Mouse (Mus musculus) spleen, postnatal 10 days (tissue): ENCODE data around the gene Rbm48.
A peak's percentile ranks its signal among the peaks of the same experiment; 100 is the strongest.
"Not testable (repeated sequence)": the region's sequence is repeated elsewhere in the genome, so short reads cannot be mapped to it uniquely, and the experiment has no call there.

Experiments used
- DNase-seq, 2 experiments: peaks; one replicate each; pipeline ENCODE4 v3.0.0; 2021 to 2022; ENCODE audit warnings: low spot score in 2 of 2

Rbm48 gene

DNA sequence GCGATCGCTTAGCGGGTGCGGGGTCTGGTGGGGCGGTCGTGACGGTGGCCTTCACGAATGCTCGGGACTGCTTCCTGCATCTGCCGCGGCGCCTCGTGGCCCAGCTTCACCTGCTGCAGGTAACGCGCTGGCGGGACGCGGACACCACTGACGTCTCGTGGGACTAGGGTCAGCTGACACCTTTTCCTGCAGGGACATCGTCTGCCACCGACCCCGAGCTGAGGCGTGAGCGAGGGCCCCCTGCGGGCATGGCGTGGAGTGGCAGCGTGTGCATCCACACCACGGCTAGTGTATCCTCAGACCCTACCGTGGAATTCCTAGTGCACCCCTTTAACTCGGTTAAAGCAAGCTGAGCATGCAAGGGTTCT lies at the start of gene Rbm48:
Gene Rbm48 (minus strand): TSS at position 187 of the 368 bp plus-strand sequence.
- DNase-seq: peak; percentile 77 to 84

DNA sequence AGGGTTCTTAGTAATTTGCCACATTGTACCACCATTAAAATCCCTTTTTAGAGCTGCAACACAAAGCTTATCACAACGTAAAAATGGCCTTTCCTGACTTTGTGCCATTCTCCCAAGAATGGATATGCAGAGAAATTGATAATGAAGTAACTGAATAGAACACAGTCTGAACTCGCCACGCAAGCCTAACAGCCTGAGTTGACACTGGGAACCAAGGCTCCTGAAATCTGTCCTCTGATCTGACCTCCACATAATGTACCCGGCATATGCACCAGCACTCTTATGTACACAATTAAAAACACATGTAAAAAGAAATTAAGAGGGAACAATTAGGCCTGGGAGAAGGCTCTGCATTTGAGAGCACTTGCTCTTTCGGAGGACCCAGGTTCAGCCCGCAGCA lies 48.9 kb upstream of the Rbm48 start:
- no peak for DNase-seq

DNA sequence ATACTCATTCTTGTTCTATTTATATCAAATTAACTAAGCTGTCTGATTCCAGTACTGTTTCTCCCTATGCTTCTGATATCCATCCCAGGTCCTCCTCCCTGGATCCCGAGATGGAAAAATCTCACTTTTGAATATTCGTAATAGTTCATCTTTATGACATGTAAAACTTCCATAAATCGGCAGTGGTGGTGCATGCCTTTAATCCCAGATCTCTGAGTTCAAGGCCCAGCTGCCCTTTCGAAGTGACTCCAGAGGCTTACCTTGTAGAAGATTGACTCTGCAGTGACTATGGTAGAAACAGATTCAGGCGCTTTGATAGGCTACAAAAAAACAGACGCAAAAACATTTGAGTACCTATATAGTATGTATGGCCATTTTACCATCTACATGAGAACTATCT lies 48.2 kb upstream of the Rbm48 start:
- DNase-seq: no peak

DNA sequence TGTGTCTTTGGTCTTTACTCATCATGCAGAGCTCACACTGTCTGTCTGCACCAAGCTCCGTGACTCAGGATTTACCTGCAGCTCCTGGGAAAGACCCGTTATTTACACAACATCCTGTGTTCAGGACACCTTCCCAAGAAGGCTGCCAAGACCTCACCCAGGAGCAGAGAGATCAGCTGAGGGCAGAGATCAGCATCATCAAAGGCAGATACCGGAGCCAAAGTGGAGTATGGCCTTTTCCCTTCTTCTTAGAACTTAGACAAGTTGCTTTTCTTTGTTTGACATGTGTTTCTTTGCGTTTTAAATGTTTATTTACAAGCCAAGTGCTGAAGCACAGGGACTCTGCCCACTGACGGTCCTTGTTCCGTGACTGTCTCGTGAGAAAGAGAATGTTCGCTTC lies 38.9 kb upstream of the Rbm48 start:
- DNase-seq: no peak

DNA sequence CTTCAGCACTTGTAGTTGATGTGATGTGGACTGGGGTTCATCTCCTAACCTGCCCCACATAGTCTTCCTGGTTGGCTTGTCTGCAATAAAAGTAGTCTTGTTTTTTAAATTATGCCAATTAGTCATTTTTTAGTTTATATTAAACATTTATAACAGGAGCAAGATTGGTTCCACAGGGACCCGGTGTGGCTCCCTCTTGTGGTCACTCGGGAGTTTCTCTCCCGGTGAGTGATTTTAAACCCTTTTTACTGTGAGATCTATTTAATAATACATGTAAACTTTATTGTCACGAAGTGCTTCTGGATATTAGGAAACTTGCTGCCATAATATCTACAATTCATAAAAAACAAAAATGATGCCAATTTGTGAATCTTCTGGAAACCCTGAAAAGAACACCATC lies 37.6 kb upstream of the Rbm48 start:
- DNase-seq: peak in 1 of 2 experiments; percentile 49

DNA sequence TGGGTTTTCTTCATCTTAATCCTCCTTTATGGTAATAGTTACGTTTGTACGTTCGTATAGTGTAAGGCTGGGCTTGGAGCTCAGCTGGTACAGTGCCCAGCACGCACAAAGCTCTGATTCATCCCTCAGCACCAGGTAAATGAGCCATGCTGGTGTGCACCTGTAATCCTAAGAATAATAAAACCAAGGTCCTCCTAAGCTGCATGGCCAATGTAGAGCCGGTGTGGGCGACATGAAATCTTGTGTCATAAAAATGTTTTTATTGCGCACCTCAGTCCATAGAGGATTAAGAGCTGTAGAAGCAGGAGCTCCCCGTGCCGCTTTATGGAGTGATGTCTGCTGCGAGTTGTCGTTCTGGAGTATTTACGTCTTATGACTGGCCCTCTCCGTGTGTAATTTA lies 36.9 kb upstream of the Rbm48 start:
- no peak for DNase-seq

DNA sequence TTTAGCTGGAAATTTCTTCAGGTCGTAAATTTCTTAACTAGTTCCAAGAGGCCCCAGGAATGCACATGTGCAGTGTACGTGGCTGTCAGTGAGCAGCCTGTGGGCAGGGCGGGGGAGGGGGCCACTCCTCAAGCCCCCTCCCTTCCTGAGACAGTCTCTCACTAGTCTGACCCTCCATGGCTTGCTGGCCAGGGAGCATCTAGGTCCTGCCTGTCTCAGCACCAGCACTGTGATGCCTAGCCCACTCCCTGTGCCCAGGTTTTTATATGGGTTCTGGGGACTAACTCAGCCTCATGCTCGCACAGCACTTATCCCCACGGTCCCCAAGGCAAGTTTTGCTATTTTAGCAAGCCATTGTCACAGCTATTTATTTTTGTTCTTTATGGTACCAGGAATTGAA lies 35.9 kb upstream of the Rbm48 start:
- DNase-seq: no peak

DNA sequence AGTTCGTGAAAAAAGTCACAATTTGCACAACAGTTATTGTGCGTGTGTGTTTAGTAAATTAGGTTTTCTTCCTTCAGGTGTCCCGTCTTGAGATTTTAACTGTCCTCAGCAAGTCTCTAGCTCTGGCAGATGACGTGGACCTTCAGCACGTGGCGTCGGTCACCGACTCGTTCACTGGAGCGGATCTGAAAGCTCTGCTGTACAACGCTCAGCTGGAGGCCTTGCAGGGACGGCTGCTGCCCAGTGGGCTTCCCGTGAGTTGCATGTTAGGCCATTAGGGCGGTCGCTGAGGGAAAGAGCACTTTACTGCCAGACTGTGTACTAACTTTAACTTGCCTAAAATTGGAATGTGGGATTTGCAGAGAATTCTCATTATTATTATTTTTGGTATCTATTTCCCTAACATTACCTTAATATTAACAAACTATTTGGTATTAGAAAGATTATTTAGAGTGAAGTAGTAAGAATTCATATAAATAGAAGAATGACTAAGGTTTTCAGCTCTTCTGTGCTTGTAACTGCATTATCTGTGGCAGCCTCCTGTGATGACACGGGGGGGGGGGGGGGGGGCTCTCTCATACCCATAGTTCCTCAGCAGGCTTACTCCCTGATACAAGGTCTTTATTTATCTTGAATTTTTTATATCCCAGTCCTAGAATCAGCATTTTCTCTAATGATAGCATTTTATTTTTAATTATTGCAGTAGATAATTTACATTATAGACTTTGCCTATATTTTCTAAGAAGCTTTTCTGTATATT lies 35.3 kb upstream of the Rbm48 start:
- DNase-seq: no peak

DNA sequence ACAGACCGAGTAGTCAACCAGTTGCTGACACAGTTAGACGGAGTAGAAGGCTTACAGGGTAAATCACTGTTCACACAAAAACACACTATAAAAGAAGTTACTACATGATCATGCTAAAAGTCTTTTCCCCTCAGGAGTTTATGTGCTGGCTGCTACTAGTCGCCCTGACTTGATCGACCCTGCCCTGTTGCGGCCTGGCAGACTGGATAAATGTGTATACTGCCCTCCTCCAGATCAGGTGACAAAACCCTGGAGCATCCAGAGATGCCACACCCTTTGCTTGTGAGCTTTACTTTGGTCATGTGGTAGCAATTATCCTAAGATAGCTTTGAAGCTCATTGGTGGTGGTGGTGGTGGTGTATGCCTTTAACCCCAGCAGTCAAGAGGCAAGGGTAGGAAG lies 33.7 kb upstream of the Rbm48 start:
- no peak for DNase-seq

DNA sequence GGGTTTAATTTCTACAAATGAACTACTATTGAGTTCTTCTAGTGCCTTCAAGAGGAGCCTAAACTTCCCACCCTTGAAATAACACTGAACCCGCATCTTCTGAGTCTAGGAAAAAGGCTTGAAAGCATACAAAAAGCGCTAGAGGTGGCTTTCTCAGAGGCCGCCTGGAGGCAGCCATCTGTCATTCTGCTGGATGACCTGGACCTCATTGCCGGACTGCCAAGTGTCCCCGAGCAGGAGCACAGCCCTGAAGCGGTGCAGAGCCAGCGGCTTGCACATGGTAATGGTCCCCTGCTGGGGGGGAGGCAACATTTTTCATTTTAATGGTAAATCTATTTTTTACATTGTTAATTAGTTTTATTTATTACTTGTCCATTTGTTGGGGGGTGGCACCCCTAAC lies 24.1 kb upstream of the Rbm48 start:
- no peak for DNase-seq

DNA sequence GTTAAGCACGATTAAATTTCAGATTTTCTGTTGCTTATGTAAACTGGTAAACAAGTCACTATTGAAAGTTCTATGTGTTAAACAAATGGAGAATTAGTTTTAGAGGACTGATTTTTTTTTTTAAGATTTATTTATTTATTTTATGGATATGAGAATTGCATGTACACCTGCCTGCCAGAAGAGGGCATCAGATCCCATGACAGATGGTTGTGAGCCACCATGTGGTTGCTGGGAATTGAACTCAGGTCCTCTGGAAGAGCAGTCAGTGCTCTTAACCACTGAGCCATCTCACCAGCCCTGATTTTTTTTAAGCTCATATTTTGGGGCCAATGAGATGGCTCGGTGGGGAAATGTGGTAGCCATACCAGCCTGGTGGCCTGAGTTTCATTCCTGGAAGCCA lies 15.4 kb upstream of the Rbm48 start:
- DNase-seq: not testable (repeated sequence)

DNA sequence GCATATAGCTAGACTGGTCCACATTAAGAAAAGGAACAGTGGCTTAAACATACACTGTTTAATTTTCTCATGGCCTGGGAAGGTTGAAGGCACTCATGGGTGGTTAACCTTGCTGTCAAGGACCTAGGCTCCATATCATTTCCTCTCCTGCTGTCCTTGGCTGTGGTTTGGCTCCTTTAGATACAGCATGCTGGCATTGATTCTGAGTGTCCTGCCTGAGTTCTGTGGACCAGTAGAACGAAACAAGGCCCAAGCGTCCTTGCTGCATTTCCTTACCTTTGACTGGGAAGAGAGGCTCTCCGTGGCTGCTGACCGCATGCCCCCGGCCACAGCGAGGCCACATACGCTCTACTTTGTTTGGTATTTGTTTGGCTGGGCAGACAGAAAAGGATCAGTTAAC lies 12.9 kb upstream of the Rbm48 start:
- DNase-seq: no peak

DNA sequence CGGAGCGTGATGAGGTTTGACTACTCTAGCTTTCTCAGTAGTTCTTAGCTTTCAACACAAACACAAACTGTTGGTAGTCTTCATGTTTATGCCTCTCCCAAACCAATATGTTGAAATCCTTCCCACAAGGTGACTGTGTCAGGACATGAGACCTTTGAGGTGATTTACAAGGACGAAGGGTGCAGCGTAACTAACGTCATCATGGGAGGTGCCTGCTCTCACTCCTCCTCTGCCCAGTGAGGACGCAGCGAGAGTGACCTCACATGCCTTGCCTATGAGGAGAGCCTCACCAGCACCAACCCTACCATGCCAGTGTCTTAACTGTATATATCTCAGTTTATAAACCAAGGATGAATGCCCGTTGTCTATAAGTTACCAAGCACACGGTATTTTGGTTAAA lies 10.7 kb upstream of the Rbm48 start:
- DNase-seq: no peak

DNA sequence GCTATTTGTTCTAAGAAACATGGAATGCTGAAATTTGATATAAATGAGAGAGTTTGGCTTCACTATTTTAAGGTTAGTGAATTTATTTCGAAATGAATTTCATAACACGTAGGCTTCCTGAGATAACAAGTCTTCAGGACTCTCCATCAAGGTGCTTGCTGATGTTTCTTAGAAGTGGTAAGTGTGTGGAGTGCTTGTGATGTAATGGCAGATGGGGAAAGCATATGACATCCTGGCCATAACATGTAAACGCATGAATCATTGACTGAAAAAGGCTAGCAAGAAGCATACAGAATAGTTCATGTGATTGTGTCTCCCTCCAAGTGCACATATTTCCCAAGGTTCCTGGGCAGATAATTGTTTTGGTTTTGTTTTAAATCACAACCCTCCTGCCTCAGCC lies 4.4 kb upstream of the Rbm48 start:
- DNase-seq: no peak

DNA sequence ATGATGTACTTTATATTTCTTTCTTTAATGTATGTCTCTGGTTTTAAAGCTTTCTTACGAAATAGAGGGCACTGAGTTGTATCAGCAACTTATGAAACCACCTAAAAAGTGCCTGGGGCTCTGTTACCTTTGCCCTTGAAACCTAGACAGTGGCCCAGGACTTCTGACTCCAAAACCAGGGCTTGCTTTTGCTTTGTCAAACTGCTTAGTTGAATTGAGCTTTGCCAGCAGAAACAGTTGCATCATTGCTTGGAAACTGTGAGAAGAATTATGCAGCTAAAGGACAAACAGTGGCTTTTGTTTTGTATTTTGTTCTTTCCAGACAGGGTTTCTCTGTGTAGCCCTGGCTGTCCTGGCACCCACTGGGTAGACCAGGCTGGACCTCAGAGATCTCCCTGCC lies 3.9 kb upstream of the Rbm48 start:
- DNase-seq: no peak

DNA sequence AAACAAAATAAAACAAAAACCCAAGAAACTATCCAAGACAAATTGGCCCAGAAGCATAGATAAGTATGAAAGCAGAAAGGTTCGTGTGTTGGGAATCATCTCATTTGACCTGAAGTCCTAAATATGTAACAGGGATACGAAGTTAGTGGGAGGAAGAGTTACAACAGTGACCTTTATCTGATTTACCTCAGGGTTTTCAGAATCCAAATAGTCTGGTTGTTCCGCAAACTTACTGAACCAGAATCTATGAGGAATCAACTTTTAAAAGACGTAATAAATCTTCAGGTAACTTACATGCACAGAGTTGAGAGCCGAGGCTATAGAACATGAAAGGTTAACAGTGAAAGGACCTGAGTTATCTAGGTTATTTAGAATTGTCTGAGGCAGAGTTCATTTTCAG lies 2.4 kb upstream of the Rbm48 start:
- DNase-seq: no peak

DNA sequence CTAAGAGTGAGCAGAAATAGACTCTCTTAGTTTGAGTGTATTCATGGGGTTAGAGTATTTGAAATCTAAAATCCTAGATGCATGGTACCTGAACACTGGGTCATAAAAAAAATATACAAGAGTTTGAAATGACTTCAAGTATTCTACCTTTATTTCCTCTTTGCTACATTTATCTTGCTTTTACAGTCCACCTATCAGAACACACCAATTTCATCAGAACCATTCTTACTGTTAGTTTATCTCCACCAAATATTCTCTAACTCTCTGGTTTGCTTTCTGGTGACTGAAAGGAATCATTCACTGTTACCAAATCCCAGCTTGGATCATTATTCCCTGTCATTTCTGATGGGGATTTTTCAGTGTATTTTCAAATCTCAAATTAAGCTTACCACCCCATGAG lies 786 bp upstream of the Rbm48 start:
- no peak for DNase-seq

DNA sequence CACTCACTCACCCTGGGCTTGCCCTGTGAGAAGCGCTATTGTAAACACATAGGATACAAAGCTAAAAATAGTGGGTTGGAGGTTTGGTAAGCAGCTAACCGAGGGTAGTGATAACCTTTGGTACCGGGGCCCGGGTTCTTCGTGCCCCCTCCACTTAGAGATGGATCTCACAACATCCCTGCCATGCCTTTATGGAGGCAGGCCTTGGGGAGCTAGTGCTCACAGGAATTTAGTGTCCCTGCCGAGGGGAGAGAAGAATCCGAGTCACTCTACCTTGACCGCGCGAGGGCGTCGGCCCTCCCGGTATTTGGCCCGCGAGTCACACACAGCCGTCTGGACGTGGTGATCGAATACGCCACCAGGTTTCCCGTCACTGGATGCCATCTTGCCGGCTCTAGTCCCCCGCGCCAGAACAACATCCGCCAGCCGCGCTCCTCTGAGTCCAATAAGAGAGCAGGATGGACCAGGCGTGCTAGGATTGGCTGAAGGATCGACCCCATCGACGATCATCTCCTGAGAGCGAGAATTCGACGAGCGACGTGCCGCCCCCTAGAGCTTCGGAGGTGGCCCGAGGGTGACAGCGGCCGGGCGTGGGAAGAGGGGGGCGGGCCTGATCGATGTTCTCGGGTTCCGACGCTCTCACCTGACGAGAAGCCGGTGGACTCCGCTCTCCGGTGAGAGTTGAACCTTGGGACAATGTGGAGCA lies 539 bp downstream of the Rbm48 start, which contains the start of gene Pex1:
Gene Pex1 (plus strand): TSS at position 374 of the 706 bp plus-strand sequence.
- DNase-seq: peak; percentile 88 to 94

DNA sequence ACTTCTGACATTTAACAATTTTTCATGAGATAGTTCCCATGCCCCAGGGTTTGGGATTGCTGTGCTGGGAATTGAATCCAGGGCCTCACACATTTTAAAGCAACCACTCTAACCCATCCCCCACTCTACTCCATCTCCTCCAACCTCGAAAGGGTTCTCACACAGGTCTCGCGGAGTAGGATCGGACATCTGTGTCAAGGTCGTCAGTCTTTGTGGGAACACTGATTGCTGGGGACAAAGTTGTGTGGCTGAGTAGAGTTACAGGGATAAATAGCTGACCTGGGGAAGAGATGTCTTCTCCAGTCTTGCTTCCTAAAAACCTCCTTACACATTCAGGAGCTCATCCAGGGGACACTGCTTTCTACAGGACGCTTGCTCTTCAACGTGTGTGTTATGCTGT lies 17.3 kb downstream of the Rbm48 start:
- DNase-seq: no peak

DNA sequence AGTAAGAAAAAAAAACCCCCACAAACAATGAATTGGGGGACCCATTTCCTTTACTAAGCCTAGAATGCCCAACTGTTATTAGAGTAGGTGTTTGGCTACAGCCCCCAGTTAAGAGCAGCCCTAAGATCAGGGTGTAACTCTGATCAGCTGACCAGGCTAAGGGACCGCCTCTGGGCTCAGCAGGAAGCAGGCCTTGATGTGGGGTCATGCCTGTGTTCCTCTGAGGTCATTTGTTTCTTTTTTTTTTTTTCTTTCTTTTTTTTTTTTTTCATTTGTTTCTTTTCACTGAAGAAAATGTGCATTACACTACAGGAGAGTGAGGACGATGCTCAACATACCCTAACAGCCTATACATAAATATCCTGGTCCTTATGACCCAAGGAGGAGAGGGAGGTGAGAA lies 18.4 kb downstream of the Rbm48 start:
- no peak for DNase-seq

DNA sequence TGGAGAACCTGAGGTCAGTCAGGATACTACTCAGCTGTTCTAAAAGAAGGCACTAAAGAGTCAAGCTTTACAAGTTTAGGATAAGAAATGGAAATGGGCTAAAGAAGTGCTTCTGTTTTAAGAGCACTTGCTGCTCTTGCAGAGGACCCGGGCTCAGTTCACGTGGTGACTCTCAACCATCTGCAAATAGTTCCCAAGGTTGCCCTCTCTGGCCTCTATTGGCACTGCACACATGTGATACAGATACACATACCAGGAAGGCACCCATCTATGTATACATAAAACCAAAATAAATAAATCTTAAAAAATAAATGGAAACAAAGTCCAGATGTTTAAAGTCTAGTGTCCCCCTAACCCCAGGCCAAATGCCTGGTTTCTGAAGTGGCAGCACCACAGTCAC lies 21.6 kb downstream of the Rbm48 start:
- DNase-seq: no peak

DNA sequence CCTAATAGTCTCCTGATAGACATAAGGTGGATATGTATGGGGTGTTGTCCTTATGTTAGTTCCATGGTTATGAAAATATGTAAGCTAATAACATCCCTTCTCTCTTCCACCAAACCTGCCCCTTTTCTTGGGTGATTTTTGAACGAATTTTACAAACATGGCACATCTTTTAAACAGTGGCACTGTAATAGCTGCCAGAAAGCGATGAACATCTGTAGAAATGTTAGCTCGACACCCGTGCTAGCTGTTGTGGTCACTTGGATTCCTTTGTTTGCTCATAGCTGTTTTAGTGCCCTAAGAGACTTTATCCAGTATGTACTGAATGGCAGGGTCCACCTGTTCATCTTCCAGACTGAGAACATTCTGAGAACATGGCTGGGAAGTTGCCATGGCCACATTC lies 25.1 kb downstream of the Rbm48 start, which contains the start of gene 1700109H08Rik:
Gene 1700109H08Rik (plus strand): TSS at position 301 of the 400 bp plus-strand sequence.
- no peak for DNase-seq

DNA sequence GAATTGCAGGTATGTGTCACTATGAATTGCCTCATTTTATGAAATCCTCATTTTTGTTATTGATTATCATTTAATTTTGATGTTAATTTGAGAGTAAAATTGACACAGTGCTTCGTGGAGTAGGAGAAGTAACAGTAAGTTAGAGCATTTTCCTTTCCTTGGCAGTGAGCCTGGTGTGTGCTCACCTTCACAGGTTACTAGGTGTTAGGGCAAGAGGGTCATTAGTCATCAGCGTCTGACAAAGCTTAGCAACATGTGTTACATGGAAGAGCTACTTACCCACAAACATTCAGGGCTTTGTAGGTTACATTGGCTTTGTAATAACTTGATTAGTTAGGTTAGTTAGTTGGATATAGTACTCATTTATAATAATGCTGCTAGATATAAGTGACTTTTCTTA lies 42.2 kb downstream of the Rbm48 start:
- no peak for DNase-seq
